Mouse (Mus musculus) kidney, adult 2 months (tissue): ENCODE measurements around the gene Cdh13. TPM values are rescaled to one million over a fixed set of nuclear protein-coding genes. Genes with fewer than 3 reads are reported as not detected.

Experiments
- DNase-seq: peaks from one replicate; pipeline ENCODE4 v3.0.0; 2021
- H3K27ac ChIP-seq: fragments of 200-500 bp; 2 replicates; pipeline ENCODE4 v1.5.1; 2012; ENCODE audit warnings: low read depth, low read length, control low read depth, inconsistent platforms; ENCODE audit not compliant: insufficient read depth
- H3K27me3 ChIP-seq: fragments of 200-500 bp; replicated peaks from 2 replicates; pipeline ENCODE4 v1.6.1; 2012; ENCODE audit warnings: mild to moderate bottlenecking, moderate library complexity, low read length, inconsistent platforms; ENCODE audit not compliant: control insufficient read depth, insufficient read depth
- H3K36me3 ChIP-seq: fragments of 200-500 bp; 2 replicates; pipeline ENCODE4 v1.6.1; 2012; ENCODE audit warnings: mild to moderate bottlenecking, moderate library complexity, low read length, inconsistent platforms; ENCODE audit not compliant: control insufficient read depth, insufficient read depth
- H3K4me1 ChIP-seq: fragments of 200-500 bp; 2 replicates; pipeline ENCODE4 v1.6.1; 2011; ENCODE audit warnings: low read length; ENCODE audit not compliant: control insufficient read depth, insufficient read depth
- H3K4me3 ChIP-seq: fragments of 200-500 bp; 2 replicates; pipeline ENCODE4 v1.5.1; 2011; ENCODE audit warnings: mild to moderate bottlenecking, low read depth, low read length, control low read depth; ENCODE audit not compliant: insufficient read depth
- CTCF ChIP-seq: fragments of 200-500 bp; conservative IDR thresholded peaks from 2 replicates; pipeline ENCODE4 v1.5.1; 2011; ENCODE audit warnings: low read depth, mild to moderate bottlenecking, control low read depth, low read length, moderate library complexity, mixed read lengths; ENCODE audit not compliant: insufficient read depth, insufficient read length
- POLR2A ChIP-seq: fragments of 200-500 bp; IDR thresholded peaks from one replicate; pipeline ENCODE4 v1.6.1; 2011; ENCODE audit warnings: low read depth, low read length, control low read depth
- WGBS: fragments of 180-500 bp; shearing (Covaris S2); methylation state at CpG from one replicate; pipeline ENCODE4 v1.1.7; 2018; 5-methylcytosine and 5-hydroxymethylcytosine counted together
- polyA plus RNA-seq: library from polyadenylated mRNA; depleted of rRNA; stranded (reverse); fragments of >200 nt; gene quantifications from 2 replicates; pipeline ENCODE4 v1.2.3, GENCODE M21; 2012

Cdh13 gene
- polyA plus RNA-seq, 1 experiment, result 11.6 TPM

- H3K36me3 ChIP-seq, result no peaks in the 10 kb centered on the region
- no peaks in the 10 kb centered on the region for H3K27me3 ChIP-seq
- TF ChIP-seq CTCF (no peak), POLR2A (no peak)
- H3K4me1 ChIP-seq, result no peaks in the 10 kb centered on the region
- WGBS, result 45% methylated on average over 10 of the region's 10 CpGs
- no peak overlapping the region for H3K27ac ChIP-seq
- no peak overlapping the region for H3K4me3 ChIP-seq
- DNase-seq, result no peak
Measured at GRCm38 (mm10) chr8:118306957-118307356, 23.4 kb downstream of the Cdh13 start.

DNA sequence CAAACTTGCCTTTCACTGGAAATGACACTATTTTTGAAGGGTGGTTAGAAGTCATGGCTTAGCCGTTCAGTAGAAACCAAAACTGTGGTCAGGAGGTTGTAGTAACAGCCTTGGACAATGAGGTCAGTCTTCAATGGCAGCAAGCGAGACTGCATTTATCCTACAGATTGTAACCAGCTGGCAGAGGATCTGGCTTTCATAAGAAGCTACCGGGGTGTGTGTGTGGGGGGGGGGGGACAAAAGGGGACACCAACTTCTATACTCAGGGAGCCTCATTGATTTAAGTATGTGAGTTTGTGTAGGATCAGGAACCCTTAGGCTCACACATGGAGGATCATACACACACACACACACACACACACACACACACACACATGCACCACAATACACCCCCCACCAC is 25.6 kb downstream of the Cdh13 start:
- TF ChIP-seq POLR2A (no peak), CTCF (no peak)
- WGBS, result 68% methylated on average over 3 of the region's 3 CpGs

GRCm38 (mm10) chr8:118313426-118314187 is 30.1 kb downstream of the Cdh13 start:
- Histone ChIP-seq H3K27me3 (no peaks in the 10 kb centered on the region), H3K4me3 (no peak overlapping the region), H3K27ac (no peak overlapping the region), H3K4me1 (no peaks in the 10 kb centered on the region), H3K36me3 (no peaks in the 10 kb centered on the region)
- TF ChIP-seq POLR2A, result no peak
- no peak for TF ChIP-seq CTCF
- no peak for DNase-seq
- WGBS, result 55% methylated on average over 17 of the region's 17 CpGs

More for the DNA sequence above, 25.6 kb downstream of the Cdh13 start:
- Histone ChIP-seq H3K4me1 (no peaks in the 10 kb centered on the region), H3K27me3 (no peaks in the 10 kb centered on the region), H3K27ac (no peak overlapping the region), H3K36me3 (no peaks in the 10 kb centered on the region), H3K4me3 (no peak overlapping the region)
- no peak for DNase-seq

DNA sequence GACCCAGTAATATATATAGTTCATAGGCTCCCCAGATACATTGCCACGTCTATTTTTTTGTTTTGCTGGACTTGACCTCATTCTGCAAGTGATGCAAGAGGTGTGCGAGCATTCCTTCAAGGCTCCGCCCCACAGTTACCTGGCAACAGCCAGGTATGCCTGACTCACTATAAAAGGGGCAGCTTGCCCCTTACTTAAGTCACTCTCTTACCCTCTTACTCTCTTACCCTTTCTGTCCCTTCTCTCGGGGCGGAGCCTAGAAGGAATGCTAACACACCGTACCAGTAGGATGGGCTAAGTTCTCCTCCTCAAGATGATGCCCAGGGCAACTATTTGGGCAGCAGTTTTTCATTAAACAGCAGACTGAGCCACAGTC is 30.6 kb downstream of the Cdh13 start:
- Histone ChIP-seq H3K27ac (no peak overlapping the region), H3K36me3 (no peaks in the 10 kb centered on the region), H3K4me3 (no peak overlapping the region), H3K27me3 (no peaks in the 10 kb centered on the region), H3K4me1 (no peaks in the 10 kb centered on the region)
- TF ChIP-seq CTCF (no peak), POLR2A (no peak)
- DNase-seq, result no peak
- 71% methylated on average over 6 of the region's 6 CpGs for WGBS

DNA sequence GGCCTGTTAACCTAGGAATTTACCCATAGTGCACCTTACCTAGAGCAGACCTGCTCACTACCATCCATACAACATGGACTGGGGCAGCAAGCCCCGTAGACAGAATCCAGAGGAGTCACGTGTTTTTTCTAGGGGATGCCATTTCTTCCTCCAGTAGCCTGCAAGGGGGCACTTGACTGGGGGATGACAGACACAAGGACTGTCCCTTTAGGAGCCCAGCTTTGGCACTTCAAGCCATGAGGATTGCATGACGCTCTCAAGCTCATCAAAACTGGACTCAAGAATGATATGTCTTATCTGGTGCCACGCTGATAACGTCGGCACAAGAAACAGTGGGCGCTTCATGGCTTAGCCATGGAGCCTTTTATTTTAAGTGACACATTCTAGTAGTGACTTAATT is 31.4 kb downstream of the Cdh13 start:
- Histone ChIP-seq H3K4me1 (no peaks in the 10 kb centered on the region), H3K27me3 (no peaks in the 10 kb centered on the region), H3K36me3 (no peaks in the 10 kb centered on the region), H3K27ac (no peak overlapping the region), H3K4me3 (no peak overlapping the region)
- TF ChIP-seq POLR2A, result no peak
- TF ChIP-seq CTCF, result no peak
- WGBS, result 91% methylated on average over 7 of the region's 7 CpGs
- DNase-seq, result no peak

GRCm38 (mm10) chr8:118316440-118316839 is 32.9 kb downstream of the Cdh13 start:
- no peaks in the 10 kb centered on the region for H3K4me1 ChIP-seq
- TF ChIP-seq POLR2A (no peak), CTCF (no peak)
- H3K4me3 ChIP-seq, result no peak overlapping the region
- WGBS, result 76% methylated on average over 12 of the region's 12 CpGs
- H3K27ac ChIP-seq, result no peak overlapping the region
- no peak for DNase-seq
- H3K27me3 ChIP-seq, result no peaks in the 10 kb centered on the region
- no peaks in the 10 kb centered on the region for H3K36me3 ChIP-seq

DNA sequence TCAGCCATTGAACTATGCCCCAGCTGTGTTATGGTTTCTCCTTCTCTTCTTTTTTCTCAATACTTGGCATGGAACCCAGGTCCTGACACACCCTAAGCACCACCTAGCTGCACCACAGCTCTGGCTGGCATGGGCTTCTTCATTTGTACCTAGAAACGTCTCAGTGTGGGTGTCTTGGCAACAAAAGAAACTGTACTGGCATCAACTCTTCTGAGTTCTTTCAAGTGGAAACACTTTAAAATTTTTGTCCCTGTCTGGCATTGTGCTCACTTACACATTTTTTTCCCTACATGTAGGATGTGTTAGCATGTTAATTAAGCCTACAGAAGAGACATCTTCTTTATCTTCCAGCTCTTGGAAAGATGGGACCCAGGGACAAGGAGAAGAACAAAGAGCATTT is 37.0 kb downstream of the Cdh13 start:
- H3K4me3 ChIP-seq, result no peak overlapping the region
- H3K27ac ChIP-seq, result no peak overlapping the region
- no peaks in the 10 kb centered on the region for H3K27me3 ChIP-seq
- H3K4me1 ChIP-seq, result no peaks in the 10 kb centered on the region
- whole genome bisulfite sequencing, result 65% methylated on average over 1 of the region's 1 CpGs
- DNase-seq, result no peak
- no peak for TF ChIP-seq POLR2A
- H3K36me3 ChIP-seq, result no peaks in the 10 kb centered on the region

GRCm38 (mm10) chr8:118323421-118323820 is 39.9 kb downstream of the Cdh13 start:
- no peak overlapping the region for H3K27ac ChIP-seq
- no peaks in the 10 kb centered on the region for H3K36me3 ChIP-seq
- H3K4me3 ChIP-seq, result no peak overlapping the region
- TF ChIP-seq CTCF (no peak), POLR2A (no peak)
- WGBS, result 70% methylated on average over 3 of the region's 3 CpGs
- H3K4me1 ChIP-seq, result no peaks in the 10 kb centered on the region
- no peak for DNase-seq
- no peaks in the 10 kb centered on the region for H3K27me3 ChIP-seq
